Mouse (Mus musculus) kidney, postnatal 0 days (tissue): ENCODE results near the gene Themis. TPM values are rescaled to one million over a fixed set of nuclear protein-coding genes. Genes with fewer than 3 reads are reported as not detected.

Experiments
- ATAC-seq: fragments of 200-750 bp; cut with Nextera tagmentation; replicated peaks from 2 replicates; pipeline ENCODE4 v1.8.0; 2017; ENCODE audit warnings: low read depth, moderate number of reproducible peaks, moderate TSS enrichment, moderate library complexity; ENCODE audit not compliant: low FRiP score
- DNase-seq: peaks from one replicate; pipeline ENCODE4 v3.0.0-alpha.2; 2016; ENCODE audit warnings: low spot score
- H3K27ac ChIP-seq: fragments of 300-500 bp; sonication (generic); 2 replicates; pipeline ENCODE4 v1.5.1; 2014; ENCODE audit warnings: mild to moderate bottlenecking
- H3K27me3 ChIP-seq: fragments of 300-500 bp; sonication (generic); 2 replicates; pipeline ENCODE4 v1.6.1; 2014; ENCODE audit warnings: low read length, mixed read lengths; ENCODE audit not compliant: insufficient read depth
- H3K36me3 ChIP-seq: fragments of 300-500 bp; sonication (generic); 2 replicates; pipeline ENCODE4 v1.6.1; 2014; ENCODE audit warnings: low read length, mixed read lengths; ENCODE audit not compliant: insufficient read depth
- H3K4me1 ChIP-seq: fragments of 300-500 bp; sonication (generic); replicated peaks from 2 replicates; pipeline ENCODE4 v1.6.1; 2014; ENCODE audit warnings: antibody characterized with exemption, low read length, mixed read lengths; ENCODE audit not compliant: insufficient read depth
- H3K4me2 ChIP-seq: fragments of 300-500 bp; sonication (generic); 2 replicates; pipeline ENCODE4 v1.6.1; 2014; ENCODE audit warnings: mild to moderate bottlenecking, low read length, moderate library complexity, mixed read lengths
- H3K4me3 ChIP-seq: fragments of 300-500 bp; sonication (generic); replicated peaks from 2 replicates; pipeline ENCODE4 v1.5.1; 2014; ENCODE audit warnings: low read depth, low read length
- H3K9ac ChIP-seq: fragments of 300-500 bp; sonication (generic); 2 replicates; pipeline ENCODE4 v1.6.1; 2014; ENCODE audit warnings: low read depth, low read length
- H3K9me3 ChIP-seq: fragments of 300-500 bp; sonication (generic); replicated peaks from 2 replicates; pipeline ENCODE4 v1.6.1; 2016; ENCODE audit warnings: low read length, inconsistent platforms, mixed read lengths
- CTCF ChIP-seq: IDR thresholded peaks from 2 replicates; pipeline ENCODE4 v1.5.1; 2016; ENCODE audit warnings: antibody characterized with exemption, low read depth, mild to moderate bottlenecking, moderate library complexity
- WGBS: fragments of 180-500 bp; shearing (Covaris S2); extraction: QIAGEN DNeasy Blood & Tissue Kit; methylation state at CpG from one replicate; pipeline ENCODE4 v1.1.7; 2014; 5-methylcytosine and 5-hydroxymethylcytosine counted together
- polyA plus RNA-seq: library from polyadenylated mRNA; unstranded; fragments of >200 nt; fragmentation: Nextera tagmentation; extraction: Ambion mirVana; gene quantifications from 2 replicates; pipeline ENCODE4 v1.2.1, GENCODE M21; 2015

Themis gene
- polyA plus RNA-seq, 1 experiment from 2014 or later: not detected

- H3K9me3 ChIP-seq: no peaks in the 10 kb centered on the region
- H3K36me3 ChIP-seq: no peaks in the 10 kb centered on the region
- H3K27me3 ChIP-seq: no peaks in the 10 kb centered on the region
- no peak overlapping the region for H3K27ac ChIP-seq
- no peak for DNase-seq
- no peak overlapping the region for H3K4me2 ChIP-seq
- no peak for TF ChIP-seq CTCF
- H3K4me3 ChIP-seq: no peak overlapping the region
- H3K9ac ChIP-seq: no peak overlapping the region
- no peaks in the 10 kb centered on the region for H3K4me1 ChIP-seq
- 78% methylated on average over 3 of the region's 3 CpGs for WGBS
- no peak for ATAC-seq
These were observed 154.2 kb downstream of the Themis start for GRCm38 (mm10) chr10:28822320-28822719.

GRCm38 (mm10) chr10:28842605-28843004 lies 174.4 kb downstream of the Themis start:
- Histone ChIP-seq H3K9ac (no peak overlapping the region), H3K27ac (no peak overlapping the region), H3K36me3 (no peaks in the 10 kb centered on the region), H3K4me2 (no peak overlapping the region), H3K27me3 (no peaks in the 10 kb centered on the region), H3K4me3 (no peak overlapping the region), H3K9me3 (no peaks in the 10 kb centered on the region), H3K4me1 (no peaks in the 10 kb centered on the region)
- no peak for ATAC-seq
- 61% methylated on average over 2 of the region's 2 CpGs for WGBS
- DNase-seq: no peak
- TF ChIP-seq CTCF: no peak

- Histone ChIP-seq H3K27ac (no peak overlapping the region), H3K4me2 (no peak overlapping the region), H3K36me3 (no peaks in the 10 kb centered on the region), H3K4me1 (no peaks in the 10 kb centered on the region), H3K9ac (no peak overlapping the region), H3K9me3 (no peaks in the 10 kb centered on the region), H3K27me3 (no peaks in the 10 kb centered on the region), H3K4me3 (no peak overlapping the region)
- WGBS: 20% methylated on average over 7 of the region's 7 CpGs
- peak; percentile 96 for TF ChIP-seq CTCF
- DNase-seq (peak; percentile 84), ATAC-seq (peak; percentile 49; the same call in 1 of the 2 replicates)
These were observed 175.9 kb downstream of the Themis start for GRCm38 (mm10) chr10:28843755-28844717.

GRCm38 (mm10) chr10:28856154-28856553 lies 188.0 kb downstream of the Themis start:
- no peak overlapping the region for H3K9ac ChIP-seq
- WGBS: 95% methylated on average over 2 of the region's 2 CpGs
- H3K9me3 ChIP-seq: no peaks in the 10 kb centered on the region
- H3K27ac ChIP-seq: no peak overlapping the region
- DNase-seq (no peak), ATAC-seq (no peak)
- no peaks in the 10 kb centered on the region for H3K4me1 ChIP-seq
- H3K27me3 ChIP-seq: no peaks in the 10 kb centered on the region
- no peak for TF ChIP-seq CTCF
- H3K4me2 ChIP-seq: no peak overlapping the region
- H3K4me3 ChIP-seq: no peak overlapping the region
- H3K36me3 ChIP-seq: no peaks in the 10 kb centered on the region

- H3K4me2 ChIP-seq: no peak overlapping the region
- H3K9me3 ChIP-seq: no peaks in the 10 kb centered on the region
- H3K36me3 ChIP-seq: no peaks in the 10 kb centered on the region
- no peaks in the 10 kb centered on the region for H3K27me3 ChIP-seq
- no peak overlapping the region for H3K9ac ChIP-seq
- 80% methylated on average over 4 of the region's 4 CpGs for WGBS
- no peak overlapping the region for H3K4me3 ChIP-seq
- no peaks in the 10 kb centered on the region for H3K4me1 ChIP-seq
- TF ChIP-seq CTCF: no peak
- ATAC-seq: no peak
- no peak for DNase-seq
- no peak overlapping the region for H3K27ac ChIP-seq
These were observed 202.6 kb downstream of the Themis start for GRCm38 (mm10) chr10:28870580-28871354.

GRCm38 (mm10) chr10:28874605-28875004 lies 206.4 kb downstream of the Themis start:
- no peak overlapping the region for H3K4me2 ChIP-seq
- TF ChIP-seq CTCF: no peak
- H3K27ac ChIP-seq: no peak overlapping the region
- DNase-seq (no peak), ATAC-seq (no peak)
- no peaks in the 10 kb centered on the region for H3K36me3 ChIP-seq
- H3K27me3 ChIP-seq: no peaks in the 10 kb centered on the region
- WGBS: 72% methylated on average over 4 of the region's 4 CpGs
- no peak overlapping the region for H3K9ac ChIP-seq
- no peaks in the 10 kb centered on the region for H3K4me1 ChIP-seq
- no peaks in the 10 kb centered on the region for H3K9me3 ChIP-seq
- no peak overlapping the region for H3K4me3 ChIP-seq
